Comparison of ENCODE assay signal across 18 mouse cellular contexts in the genomic region with DNA sequence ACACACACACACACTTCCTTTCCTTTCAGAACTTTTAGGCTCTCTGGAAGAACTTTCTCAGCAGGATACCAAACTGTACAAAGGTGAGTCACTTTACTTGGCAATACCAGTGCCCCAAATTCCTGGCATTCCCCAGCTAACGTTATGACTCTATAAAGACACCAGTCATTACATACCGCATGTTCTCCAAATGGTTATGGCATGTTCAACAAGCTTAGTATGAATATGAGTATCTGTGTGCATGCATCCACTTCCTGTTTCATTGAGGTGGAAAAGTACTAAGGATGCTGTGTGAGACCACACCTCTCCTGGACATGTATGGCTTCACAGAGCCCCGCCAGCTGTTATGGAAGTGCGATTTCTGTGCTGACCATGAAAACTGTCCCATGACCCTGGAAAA. TPM values are rescaled to one million over a fixed set of nuclear protein-coding genes. Genes with fewer than 3 reads are reported as not detected.
A peak's percentile ranks its signal among the peaks of the same experiment; 100 is the strongest.
DNase-seq lines count a peak whose midpoint lies in the region; ATAC-seq and TF ChIP-seq lines count a peak whose summit lies in the region.
"Had no signal": no experiment of that assay in that cellular context is flagged by ENCODE, and none has a peak within 500 bp of the region (broad histone marks: within the 10 kb centered on the region; RNA-seq: fewer than 3 reads in every experiment).

No protein-coding gene starts in this region.

- H3K36me3 ChIP-seq in heart, postnatal 0 days (replicated peaks; ENCODE audit: control insufficient read depth, insufficient read depth, low read length) = no peaks in the 10 kb centered on the region
- H3K36me3 ChIP-seq in kidney, adult 2 months (ENCODE audit: control insufficient read depth, insufficient read depth, low read length) = no peaks in the 10 kb centered on the region
- H3K36me3 ChIP-seq in limb, embryonic 15.5 days = no peaks in the 10 kb centered on the region
- H3K36me3 ChIP-seq in midbrain, postnatal 0 days (ENCODE audit: insufficient read depth, low read length) = no peaks in the 10 kb centered on the region
- H3K36me3 ChIP-seq: embryonic facial prominence, embryonic 12.5 days; heart, embryonic 12.5 days; hindbrain, embryonic 10.5 days; midbrain, embryonic 15.5 days; neural tube, embryonic 12.5 days had no signal

- POLR2A ChIA-PET in Patski (lab: Charles Lee) = interaction anchor here (0.7 to 0.9 kb wide), 2 partner anchors 27 to 456 kb away, joined by 3 to 6 read pairs; no protein-coding TSS in a partner anchor

- H3K4me1 ChIP-seq in heart, postnatal 0 days (ENCODE audit: control insufficient read depth, insufficient read depth) = peaks cover 16% of the 10 kb centered on the region
- peaks cover 3% of the 10 kb centered on the region; the same call in 1 of the 2 replicates for H3K4me1 ChIP-seq in kidney, adult 2 months (ENCODE audit: control insufficient read depth, insufficient read depth, low read length)
- peaks cover 6% of the 10 kb centered on the region; the same call in 1 of the 2 replicates for H3K4me1 ChIP-seq in limb, embryonic 15.5 days
- H3K4me1 ChIP-seq in midbrain, postnatal 0 days (ENCODE audit: insufficient read depth, low read length) = no peaks in the 10 kb centered on the region
- H3K4me1 ChIP-seq: midbrain, embryonic 15.5 days; neural tube, embryonic 12.5 days had no signal

- TF ChIP-seq CTCF in heart, postnatal 0 days (IDR thresholded peaks at IDR 0.05; ENCODE audit: low read depth) = no peak
- TF ChIP-seq CTCF in Patski (IDR thresholded peaks at IDR 0.05) = no peak
- no peak for TF ChIP-seq CTCF in kidney, adult 2 months (conservative IDR thresholded peaks at IDR 0.05; ENCODE audit: insufficient read depth, insufficient read length, low read depth, low read length)
- no peak for TF ChIP-seq CTCF in midbrain, postnatal 0 days (IDR thresholded peaks at IDR 0.05)

- in situ Hi-C loops in Patski (cut with MboI; ENCODE audit: low pct_unique_long_range_greater_than_20kb) = no loop called here

- no peak overlapping the region for H3K4me2 ChIP-seq in heart, postnatal 0 days (ENCODE audit: low read depth, low read length)
- no peak overlapping the region for H3K4me2 ChIP-seq in limb, embryonic 15.5 days
- H3K4me2 ChIP-seq in midbrain, postnatal 0 days (ENCODE audit: low read depth, low read length, poor library complexity, severe bottlenecking) = no peak overlapping the region
- H3K4me2 ChIP-seq: embryonic facial prominence, embryonic 12.5 days; heart, embryonic 12.5 days; liver, embryonic 11.5 days; midbrain, embryonic 15.5 days; neural tube, embryonic 12.5 days had no signal

- no peak overlapping the region for H3K4me3 ChIP-seq in heart, postnatal 0 days (ENCODE audit: low read depth, low read length)
- H3K4me3 ChIP-seq in kidney, adult 2 months (ENCODE audit: insufficient read depth, low read depth, low read length) = no peak overlapping the region
- no peak overlapping the region for H3K4me3 ChIP-seq in limb, embryonic 15.5 days
- H3K4me3 ChIP-seq in midbrain, postnatal 0 days (ENCODE audit: low read depth, low read length) = no peak overlapping the region
- H3K4me3 ChIP-seq: embryonic facial prominence, embryonic 12.5 days; heart, embryonic 12.5 days; hindbrain, embryonic 10.5 days; midbrain, embryonic 15.5 days; neural tube, embryonic 12.5 days had no signal

- TF ChIP-seq EP300 in heart, postnatal 0 days (IDR thresholded peaks at IDR 0.05; ENCODE audit: low read depth) = no peak

- H3K9me3 ChIP-seq in heart, postnatal 0 days (replicated peaks; ENCODE audit: control insufficient read depth, low read length) = no peaks in the 10 kb centered on the region
- H3K9me3 ChIP-seq in limb, embryonic 15.5 days = no peaks in the 10 kb centered on the region
- no peaks in the 10 kb centered on the region for H3K9me3 ChIP-seq in midbrain, postnatal 0 days (ENCODE audit: low read length)
- H3K9me3 ChIP-seq: embryonic facial prominence, embryonic 12.5 days; heart, embryonic 12.5 days; hindbrain, embryonic 10.5 days; midbrain, embryonic 15.5 days; neural tube, embryonic 12.5 days had no signal

- H3K9ac ChIP-seq in heart, postnatal 0 days (replicated peaks; ENCODE audit: low read depth, low read length) = no peak overlapping the region
- H3K9ac ChIP-seq in limb, embryonic 15.5 days = no peak overlapping the region
- no peak overlapping the region for H3K9ac ChIP-seq in midbrain, postnatal 0 days (replicated peaks; ENCODE audit: low read length, poor library complexity, severe bottlenecking)
- H3K9ac ChIP-seq: embryonic facial prominence, embryonic 12.5 days; heart, embryonic 12.5 days; midbrain, embryonic 15.5 days; neural tube, embryonic 12.5 days had no signal

- DNase-seq in heart, postnatal 0 days (ENCODE audit: low spot score) = no peak
- no peak for DNase-seq in heart, adult 11 months
- DNase-seq in Patski (ENCODE audit: low read depth, low spot score) = peak; percentile 27
- peak; percentile 42 for DNase-seq in kidney, adult 2 months
- no peak for DNase-seq in spleen, postnatal 4 days (ENCODE audit: low spot score in 2 of 2)
- no peak for DNase-seq in midbrain, postnatal 0 days (ENCODE audit: low spot score)
- DNase-seq in adrenal gland, postnatal 10 days = no peak
- DNase-seq: cerebellum, postnatal 25 days; lung, postnatal 36 days had no signal

- 49% methylated on average over 4 of the region's 4 CpGs for WGBS in heart, postnatal 0 days
- WGBS in kidney, adult 2 months = 23% methylated on average over 4 of the region's 4 CpGs
- 39% methylated on average over 4 of the region's 4 CpGs for WGBS in limb, embryonic 15.5 days
- 77% methylated on average over 4 of the region's 4 CpGs for WGBS in midbrain, postnatal 0 days

- H3K27ac ChIP-seq in heart, postnatal 0 days (ENCODE audit: low read depth) = peak overlapping the region; percentile 39; the same call in 1 of the 2 replicates
- peak overlapping the region; percentile 4; the same call in 1 of the 2 replicates for H3K27ac ChIP-seq in kidney, adult 2 months (ENCODE audit: insufficient read depth, low read depth, low read length)
- H3K27ac ChIP-seq in limb, embryonic 15.5 days = no peak overlapping the region
- no peak overlapping the region for H3K27ac ChIP-seq in midbrain, postnatal 0 days (ENCODE audit: low read depth, low read length)
- H3K27ac ChIP-seq: embryonic facial prominence, embryonic 12.5 days; hindbrain, embryonic 10.5 days; midbrain, embryonic 15.5 days; neural tube, embryonic 12.5 days had no signal

- TF ChIP-seq POLR2A in kidney, adult 2 months (IDR thresholded peaks at IDR 0.05; ENCODE audit: low read depth, low read length) = no peak

- no peaks in the 10 kb centered on the region for H3K27me3 ChIP-seq in heart, postnatal 0 days (ENCODE audit: control insufficient read depth, insufficient read depth, low read length)
- no peaks in the 10 kb centered on the region for H3K27me3 ChIP-seq in Patski
- no peaks in the 10 kb centered on the region for H3K27me3 ChIP-seq in kidney, adult 2 months (replicated peaks; ENCODE audit: control insufficient read depth, insufficient read depth, low read length)
- no peaks in the 10 kb centered on the region for H3K27me3 ChIP-seq in limb, embryonic 15.5 days
- H3K27me3 ChIP-seq in midbrain, postnatal 0 days (ENCODE audit: insufficient read depth, low read length) = no peaks in the 10 kb centered on the region
- H3K27me3 ChIP-seq: embryonic facial prominence, embryonic 12.5 days; heart, embryonic 12.5 days; midbrain, embryonic 15.5 days; neural tube, embryonic 12.5 days had no signal

- 0 out of 2 replicates have a peak, but pooled peaks have one; percentile 14 for ATAC-seq in heart, postnatal 0 days (ENCODE audit: insufficient read depth, low read depth)
- peak; percentile 94 for ATAC-seq in Patski
- ATAC-seq in limb, embryonic 15.5 days (ENCODE audit: insufficient number of reproducible peaks, low FRiP score, low TSS enrichment, low read depth) = 0 out of 2 replicates have a peak, but pooled peaks have one; percentile 30
- no peak for ATAC-seq in midbrain, postnatal 0 days (ENCODE audit: low FRiP score)
- ATAC-seq: CD4-positive, CD25-positive, alpha-beta regulatory T cell, adult 4 months; inflammation-experienced regulatory T-cells, adult 6 months; midbrain, embryonic 15.5 days had no signal

- CTCF ChIA-PET in Patski (lab: Charles Lee) = no interaction called here

RNA-seq across cellular contexts. Expression of a gene that starts 27.3 kb away (rescaled TPM):
- total RNA-seq in heart, postnatal 0 days (2014; rRNA removed; ENCODE audit: low replicate concordance) = 8.0 and 14.5 TPM in 2 replicates
- polyA plus RNA-seq in heart, postnatal 0 days (2015; fragmentation: Nextera tagmentation; extraction: Ambion mirVana) = 9.1 and 10.9 TPM in 2 replicates
- polyA plus RNA-seq in Patski (2021) = 29.8 TPM
- 13.8 and 19.3 TPM in 2 replicates for polyA plus RNA-seq in kidney, adult 2 months (2012; rRNA removed)
- 20.0 and 23.1 TPM in 2 replicates for polyA plus RNA-seq in limb, embryonic 15.5 days (2015; fragmentation: Nextera tagmentation; extraction: Ambion mirVana)
- total RNA-seq in midbrain, postnatal 0 days (2014; rRNA removed) = 31.8 and 35.3 TPM in 2 replicates
- 25.3 and 28.9 TPM in 2 replicates for polyA plus RNA-seq in midbrain, postnatal 0 days (2015; fragmentation: Nextera tagmentation; extraction: Ambion mirVana)
- 10 to 100 TPM; 17.6 to 20.7 TPM for total RNA-seq in adrenal gland, postnatal 10 days (2021)
- polyA plus RNA-seq: CD4-positive, CD25-positive, alpha-beta regulatory T cell, adult 4 months; inflammation-experienced regulatory T-cells, adult 6 months had no signal

Comparison
In these comparisons a context has a peak if more than half of its experiments do, and no peak if none do; other contexts are left out.
1. DNase-seq: peak in Patski (single experiment) and kidney, adult 2 months (single experiment); none in heart, postnatal 0 days (single experiment), heart, adult 11 months (single experiment), spleen, postnatal 4 days (0 of 2), midbrain, postnatal 0 days (single experiment) and adrenal gland, postnatal 10 days (single experiment).
2. H3K27ac ChIP-seq: peak in heart, postnatal 0 days (single experiment) and kidney, adult 2 months (single experiment); none in limb, embryonic 15.5 days (single experiment) and midbrain, postnatal 0 days (single experiment).